Mouse (Mus musculus): ENCODE measurements around the gene Tmem239.

DNA sequence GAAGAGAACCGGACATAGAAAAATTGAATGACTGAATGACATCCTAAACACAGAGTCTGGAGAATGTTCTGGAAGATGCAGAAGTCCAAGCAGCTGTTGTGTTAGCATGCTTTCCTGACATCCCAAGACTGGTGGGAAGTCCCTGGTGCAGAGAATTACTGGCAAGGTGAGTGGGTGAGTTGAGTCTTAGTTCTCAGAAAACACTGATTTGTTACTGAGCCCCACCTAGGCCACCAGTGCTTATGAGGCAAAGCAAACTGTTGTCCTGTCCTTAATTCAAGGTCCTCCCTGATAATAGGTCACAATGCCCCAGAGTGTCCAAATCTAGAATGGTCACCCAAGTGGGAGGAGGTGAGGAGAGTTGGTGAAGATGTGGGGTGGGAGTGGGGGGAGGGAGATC, 1.3 kb upstream of the Tmem239 start, which contains the start of the genes Gm28372 and 1700020A23Rik:
- no peak for TF ChIP-seq POLR2A (IDR thresholded peaks at IDR 0.05; ENCODE audit: control insufficient read depth, low read depth, low read length)
- no peak for TF ChIP-seq CTCF (IDR thresholded peaks at IDR 0.05; ENCODE audit: control insufficient read depth, insufficient read depth, insufficient replicate concordance, low read depth, low read length)

Measured in testis, adult 2 months (tissue).